20 mouse cellular contexts compared by ENCODE assay signal in the genomic region with DNA sequence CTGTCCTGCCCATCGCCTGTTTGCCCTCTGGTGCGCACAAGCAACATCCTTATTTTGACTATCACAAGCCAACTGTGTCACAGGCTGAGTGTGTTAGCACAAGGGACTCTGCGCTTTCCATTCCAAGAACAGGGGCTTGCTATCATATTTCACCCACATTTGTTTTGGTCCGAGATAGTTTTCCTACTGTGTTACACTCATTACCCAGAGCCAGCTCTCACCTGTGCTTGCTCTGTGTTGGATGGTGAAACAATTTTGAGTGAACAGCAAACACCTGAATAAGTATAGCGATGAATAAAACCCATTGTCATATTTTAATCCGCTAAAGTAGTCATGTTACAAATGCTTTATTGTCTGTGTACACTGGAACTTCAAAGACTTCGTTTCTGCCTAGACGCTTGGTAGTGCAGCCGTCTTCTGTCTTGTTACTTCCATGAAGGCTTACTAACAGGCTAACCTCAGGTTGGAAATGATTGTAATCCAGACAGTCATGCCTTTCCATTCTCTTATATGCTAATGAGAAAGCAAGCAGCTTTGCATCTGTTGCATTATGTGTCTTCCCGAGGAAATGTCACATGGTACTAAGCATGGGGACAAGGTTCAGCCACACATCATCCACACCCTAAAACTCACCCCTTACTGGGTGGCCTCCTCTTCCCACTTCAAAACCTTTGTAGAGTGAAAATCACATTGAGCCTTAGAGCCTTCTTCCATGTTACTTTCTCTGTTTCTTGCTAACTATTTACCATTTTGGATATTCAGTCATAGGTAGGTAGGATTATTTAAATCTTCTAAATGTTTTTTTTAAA. TPM values are rescaled to one million over a fixed set of nuclear protein-coding genes. Genes with fewer than 3 reads are reported as not detected.
DNase-seq lines count a peak whose midpoint lies in the region; ATAC-seq and TF ChIP-seq lines count a peak whose summit lies in the region.
"Had no signal": no experiment of that assay in that cellular context is flagged by ENCODE, and none has a peak within 500 bp of the region (broad histone marks: within the 10 kb centered on the region; RNA-seq: fewer than 3 reads in every experiment).

No protein-coding gene starts in this region.

- peak overlapping the region; percentile 70 for H3K27ac ChIP-seq in heart, embryonic 12.5 days (ENCODE audit: poor library complexity, severe bottlenecking)
- peak overlapping the region; percentile 26; the same call in 1 of the 2 replicates for H3K27ac ChIP-seq in lung, embryonic 15.5 days
- no peak overlapping the region for H3K27ac ChIP-seq in embryonic facial prominence, embryonic 15.5 days (replicated peaks)
- peak overlapping the region; percentile 46; the same call in 1 of the 2 replicates for H3K27ac ChIP-seq in stomach, postnatal 0 days (replicated peaks)
- H3K27ac ChIP-seq: forebrain, embryonic 15.5 days; hindbrain, embryonic 10.5 days; macrophage; midbrain, embryonic 10.5 days; neural tube, embryonic 13.5 days had no signal

- H3K9me3 ChIP-seq in heart, embryonic 12.5 days (replicated peaks) = no peaks in the 10 kb centered on the region
- H3K9me3 ChIP-seq in lung, embryonic 15.5 days = no peaks in the 10 kb centered on the region
- H3K9me3 ChIP-seq in embryonic facial prominence, embryonic 15.5 days (replicated peaks) = no peaks in the 10 kb centered on the region
- H3K9me3 ChIP-seq in stomach, postnatal 0 days (ENCODE audit: control insufficient read depth, low read length) = no peaks in the 10 kb centered on the region
- H3K9me3 ChIP-seq: forebrain, embryonic 15.5 days; hindbrain, embryonic 10.5 days; midbrain, embryonic 10.5 days; neural tube, embryonic 13.5 days had no signal

- intact Hi-C loops in heart, postnatal 36 days (cut with DNase I) = no loop called here

- TF ChIP-seq CTCF in stomach, postnatal 0 days (IDR thresholded peaks at IDR 0.05; ENCODE audit: low read depth) = no peak

- no peak for DNase-seq in heart, postnatal 36 days
- no peak for DNase-seq in lung, postnatal 14 days
- no peak for DNase-seq in stomach, postnatal 0 days (ENCODE audit: low spot score)
- no peak for DNase-seq in embryo, embryonic 10.5 days (ENCODE audit: low spot score)
- DNase-seq: B cell, adult 2 months; cerebellum, adult 18-20 months; cerebellum, postnatal 25 days; gastrocnemius, postnatal 14 days; kidney, adult 8-10 months; kidney, postnatal 14 days; liver; thymus, postnatal 4 days had no signal

- H3K4me2 ChIP-seq in heart, embryonic 12.5 days = no peak overlapping the region
- H3K4me2 ChIP-seq in lung, embryonic 15.5 days = no peak overlapping the region
- H3K4me2 ChIP-seq in embryonic facial prominence, embryonic 15.5 days (replicated peaks) = no peak overlapping the region
- H3K4me2 ChIP-seq in stomach, postnatal 0 days (replicated peaks; ENCODE audit: low read depth) = no peak overlapping the region
- H3K4me2 ChIP-seq: forebrain, embryonic 15.5 days; neural tube, embryonic 13.5 days had no signal

- no peak overlapping the region for H3K4me3 ChIP-seq in heart, embryonic 12.5 days
- no peak overlapping the region for H3K4me3 ChIP-seq in lung, embryonic 15.5 days
- no peak overlapping the region for H3K4me3 ChIP-seq in embryonic facial prominence, embryonic 15.5 days (replicated peaks)
- H3K4me3 ChIP-seq in stomach, postnatal 0 days (ENCODE audit: low read depth, low read length) = no peak overlapping the region
- H3K4me3 ChIP-seq: forebrain, embryonic 15.5 days; hindbrain, embryonic 10.5 days; midbrain, embryonic 10.5 days; neural tube, embryonic 13.5 days had no signal

- H3K27me3 ChIP-seq in heart, embryonic 12.5 days (replicated peaks) = no peaks in the 10 kb centered on the region
- H3K27me3 ChIP-seq in lung, embryonic 15.5 days = no peaks in the 10 kb centered on the region
- no peaks in the 10 kb centered on the region for H3K27me3 ChIP-seq in embryonic facial prominence, embryonic 15.5 days
- H3K27me3 ChIP-seq in stomach, postnatal 0 days (ENCODE audit: control insufficient read depth, insufficient read depth, low read length) = no peaks in the 10 kb centered on the region
- H3K27me3 ChIP-seq: forebrain, embryonic 15.5 days; neural tube, embryonic 13.5 days had no signal

- WGBS in heart, embryonic 12.5 days = 78% methylated on average over 10 of the region's 10 CpGs
- WGBS in lung, embryonic 15.5 days = 57% methylated on average over 10 of the region's 10 CpGs
- WGBS in embryonic facial prominence, embryonic 15.5 days = 52% methylated on average over 10 of the region's 10 CpGs
- 60% methylated on average over 10 of the region's 10 CpGs for WGBS in stomach, postnatal 0 days

- H3K36me3 ChIP-seq in heart, embryonic 12.5 days = no peaks in the 10 kb centered on the region
- H3K36me3 ChIP-seq in lung, embryonic 15.5 days = no peaks in the 10 kb centered on the region
- H3K36me3 ChIP-seq in embryonic facial prominence, embryonic 15.5 days = no peaks in the 10 kb centered on the region
- H3K36me3 ChIP-seq in stomach, postnatal 0 days (ENCODE audit: control insufficient read depth, insufficient read depth, low read length) = no peaks in the 10 kb centered on the region
- H3K36me3 ChIP-seq: forebrain, embryonic 15.5 days; hindbrain, embryonic 10.5 days; midbrain, embryonic 10.5 days; neural tube, embryonic 13.5 days had no signal

- no peak for TF ChIP-seq EP300 in stomach, postnatal 0 days (optimal IDR thresholded peaks at IDR 0.05)

- peaks cover 52% of the 10 kb centered on the region for H3K4me1 ChIP-seq in heart, embryonic 12.5 days (replicated peaks)
- peaks cover 47% of the 10 kb centered on the region for H3K4me1 ChIP-seq in lung, embryonic 15.5 days
- H3K4me1 ChIP-seq in embryonic facial prominence, embryonic 15.5 days = peaks cover 4% of the 10 kb centered on the region; the same call in 1 of the 2 replicates
- H3K4me1 ChIP-seq in stomach, postnatal 0 days (replicated peaks; ENCODE audit: control insufficient read depth, insufficient read depth) = peaks cover 5% of the 10 kb centered on the region

- ATAC-seq in heart, embryonic 12.5 days (ENCODE audit: insufficient number of reproducible peaks, low FRiP score) = no peak
- ATAC-seq in lung, embryonic 15.5 days (ENCODE audit: borderline replicate concordance, extremely low read depth, low FRiP score, low TSS enrichment) = no peak
- ATAC-seq in embryonic facial prominence, embryonic 15.5 days (ENCODE audit: insufficient number of reproducible peaks, low FRiP score, low TSS enrichment, low read depth) = peak; percentile 51
- peak; percentile 65; the same call in 1 of the 2 replicates for ATAC-seq in stomach, postnatal 0 days (ENCODE audit: low FRiP score, low TSS enrichment)
- ATAC-seq: forebrain, embryonic 15.5 days had no signal

- H3K9ac ChIP-seq in heart, embryonic 12.5 days = 0 out of 2 replicates have a peak overlapping the region, but pooled peaks have one; percentile 14
- no peak overlapping the region for H3K9ac ChIP-seq in lung, embryonic 15.5 days
- H3K9ac ChIP-seq in embryonic facial prominence, embryonic 15.5 days = no peak overlapping the region
- H3K9ac ChIP-seq in stomach, postnatal 0 days (ENCODE audit: low read length) = no peak overlapping the region
- H3K9ac ChIP-seq: forebrain, embryonic 15.5 days; neural tube, embryonic 13.5 days had no signal

RNA-seq across cellular contexts. Expression of a gene that starts 44.5 kb away (rescaled TPM):
- 125 and 136 TPM in 2 replicates for polyA plus RNA-seq in heart, embryonic 12.5 days (2016; fragmentation: Nextera tagmentation; extraction: Ambion mirVana)
- 100 to 1,000 TPM; 138 to 147 TPM for total RNA-seq in heart, postnatal 36 days (2021)
- 35.1 and 39.0 TPM in 2 replicates for polyA plus RNA-seq in lung, embryonic 15.5 days (2015; fragmentation: Nextera tagmentation; extraction: Ambion mirVana)
- polyA plus RNA-seq in embryonic facial prominence, embryonic 15.5 days (2015; fragmentation: Nextera tagmentation; extraction: Ambion mirVana) = 32.9 TPM in 2 replicates
- polyA plus RNA-seq in stomach, postnatal 0 days (2015; fragmentation: Nextera tagmentation; extraction: Ambion mirVana) = 34.9 and 36.7 TPM in 2 replicates

Comparison
In these comparisons a context has a peak if more than half of its experiments do, and no peak if none do; other contexts are left out.
1. ATAC-seq: peak in embryonic facial prominence, embryonic 15.5 days (single experiment) and stomach, postnatal 0 days (single experiment); none in heart, embryonic 12.5 days (single experiment) and lung, embryonic 15.5 days (single experiment).